Mouse (Mus musculus) WW6 (cell line): ENCODE data around the gene Fndc3b.
"Not testable (repeated sequence)": the region's sequence is repeated elsewhere in the genome, so short reads cannot be mapped to it uniquely, and the experiment has no call there.

Experiments
- DNase-seq: peaks from one replicate; pipeline ENCODE4 v3.0.0-alpha.2; 2013; ENCODE audit warnings: low read depth, low spot score

Fndc3b gene

GRCm38 (mm10) chr3:27422521-27422920, 288.6 kb downstream of the Fndc3b start:
- no peak for DNase-seq

GRCm38 (mm10) chr3:27421980-27422379, 289.1 kb downstream of the Fndc3b start:
- DNase-seq, result no peak

- no peak for DNase-seq
Observed at GRCm38 (mm10) chr3:27418602-27419001, 292.5 kb downstream of the Fndc3b start.

GRCm38 (mm10) chr3:27416786-27417185, 294.3 kb downstream of the Fndc3b start:
- no peak for DNase-seq

GRCm38 (mm10) chr3:27413566-27413965, 297.5 kb downstream of the Fndc3b start:
- no peak for DNase-seq

- no peak for DNase-seq
Observed at GRCm38 (mm10) chr3:27411286-27411685, 299.8 kb downstream of the Fndc3b start.

- no peak for DNase-seq
Observed at GRCm38 (mm10) chr3:27408564-27408963, 302.5 kb downstream of the Fndc3b start.

GRCm38 (mm10) chr3:27406440-27406839, 304.7 kb downstream of the Fndc3b start:
- peak; percentile 20 for DNase-seq

- DNase-seq, result not testable (repeated sequence)
Observed at GRCm38 (mm10) chr3:27400996-27401395, 310.1 kb downstream of the Fndc3b start.

- DNase-seq, result no peak
Observed at GRCm38 (mm10) chr3:27389923-27390322, 321.2 kb downstream of the Fndc3b start.

- no peak for DNase-seq
Observed at GRCm38 (mm10) chr3:27384836-27385235, 326.3 kb downstream of the Fndc3b start.

GRCm38 (mm10) chr3:27377935-27378334, 333.2 kb downstream of the Fndc3b start:
- DNase-seq, result no peak

- no peak for DNase-seq
Observed at GRCm38 (mm10) chr3:27374396-27374795, 336.7 kb downstream of the Fndc3b start.

- DNase-seq, result no peak
Observed at GRCm38 (mm10) chr3:27371725-27372650, 339.1 kb downstream of the Fndc3b start.

- DNase-seq, result no peak
Observed at GRCm38 (mm10) chr3:27371276-27371621, 339.9 kb downstream of the Fndc3b start, which contains the start of gene Ghsr. TSS of gene Ghsr (plus strand) at chr3:27371351.

- DNase-seq, result no peak
Observed at GRCm38 (mm10) chr3:27370582-27371275, 340.4 kb downstream of the Fndc3b start.

GRCm38 (mm10) chr3:27370125-27370524, 341.0 kb downstream of the Fndc3b start:
- DNase-seq, result no peak
